Mouse (Mus musculus): ENCODE measurements around the gene Shc2.

DNA sequence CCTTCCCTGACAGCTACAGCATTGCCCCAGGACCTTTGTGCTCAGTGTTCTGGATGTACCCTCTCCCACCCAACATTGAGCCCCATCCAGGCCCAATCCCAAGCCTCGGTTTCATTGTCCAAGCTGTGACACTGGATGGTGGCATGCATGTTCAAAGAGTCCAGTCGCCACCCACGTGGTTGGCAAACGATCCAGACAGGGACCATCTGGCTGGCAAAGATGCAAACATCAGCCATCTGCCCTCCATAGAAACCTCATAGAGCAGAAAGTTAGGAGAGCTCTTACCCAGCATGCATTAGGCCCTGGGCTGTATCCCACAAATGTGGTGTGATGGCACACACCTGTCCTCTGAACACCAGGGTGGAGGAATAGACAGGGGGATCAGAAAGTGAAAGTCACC is 6.3 kb downstream of the Shc2 start:
- TF ChIP-seq CTCF (IDR thresholded peaks at IDR 0.05; ENCODE audit: insufficient read depth, low read depth, low read length): no peak
- no peak for TF ChIP-seq POLR2A (IDR thresholded peaks at IDR 0.05; ENCODE audit: insufficient read depth, low read depth, low read length)
